Mouse (Mus musculus): Measurements from ENCODE around the gene Twnk. TPM values are rescaled to one million over a fixed set of nuclear protein-coding genes. Genes with fewer than 3 reads are reported as not detected.
"Not testable (repeated sequence)": the region's sequence is repeated elsewhere in the genome, so short reads cannot be mapped to it uniquely, and the experiment has no call there.

Gene Twnk
- total RNA-seq, 2 experiments from 2014 or later: 13.2 to 14.7 TPM

- intact Hi-C loops (cut with DNase I): loop anchor here (1.0 kb wide), 1 partner anchor 30 kb away; the partner anchor contains the start of gene Sfxn3
- DNase-seq (ENCODE audit: low spot score in 2 of 2): peak; percentile 73 to 82
Observed at GRCm38 (mm10) chr19:45017216-45017771, 11.8 kb downstream of the Twnk start.

- intact Hi-C loops (cut with DNase I): loop anchor here (1.0 kb wide), 1 partner anchor 29 kb away; the partner anchor contains the start of gene Sfxn3
- peak; percentile 75 to 90 for DNase-seq (ENCODE audit: low spot score in 2 of 2)
Observed at GRCm38 (mm10) chr19:45017909-45018308, 12.4 kb downstream of the Twnk start.

GRCm38 (mm10) chr19:45018351-45018831, 12.9 kb downstream of the Twnk start:
- no peak for DNase-seq (ENCODE audit: low spot score in 2 of 2)
- intact Hi-C loops (cut with DNase I): no loop called here

GRCm38 (mm10) chr19:45020348-45020747, 14.9 kb downstream of the Twnk start:
- intact Hi-C loops (cut with DNase I): no loop called here
- no peak for DNase-seq (ENCODE audit: low spot score in 2 of 2)

GRCm38 (mm10) chr19:45021362-45021761, 15.9 kb downstream of the Twnk start:
- no peak for DNase-seq (ENCODE audit: low spot score in 2 of 2)
- intact Hi-C loops (cut with DNase I): no loop called here

GRCm38 (mm10) chr19:45023993-45024392, 18.5 kb downstream of the Twnk start:
- intact Hi-C loops (cut with DNase I): no loop called here
- DNase-seq (ENCODE audit: low spot score in 2 of 2): no peak

GRCm38 (mm10) chr19:45024775-45025174, 19.3 kb downstream of the Twnk start:
- intact Hi-C loops (cut with DNase I): no loop called here
- DNase-seq (ENCODE audit: low spot score in 2 of 2): no peak

GRCm38 (mm10) chr19:45025937-45026568, 20.6 kb downstream of the Twnk start:
- intact Hi-C loops (cut with DNase I): no loop called here

GRCm38 (mm10) chr19:45026958-45027670, 21.7 kb downstream of the Twnk start:
- no peak for DNase-seq (ENCODE audit: low spot score in 2 of 2)
- intact Hi-C loops (cut with DNase I): no loop called here

More at GRCm38 (mm10) chr19:45025937-45026568, 20.6 kb downstream of the Twnk start:
- DNase-seq (ENCODE audit: low spot score in 2 of 2): no peak

- intact Hi-C loops (cut with DNase I): no loop called here
- DNase-seq (ENCODE audit: low spot score in 2 of 2): no peak
Observed at GRCm38 (mm10) chr19:45027848-45028247, 22.4 kb downstream of the Twnk start.

GRCm38 (mm10) chr19:45028746-45029145, 23.3 kb downstream of the Twnk start:
- no peak for DNase-seq (ENCODE audit: low spot score in 2 of 2)
- intact Hi-C loops (cut with DNase I): no loop called here

GRCm38 (mm10) chr19:45029571-45029970, 24.1 kb downstream of the Twnk start:
- intact Hi-C loops (cut with DNase I): no loop called here
- DNase-seq (ENCODE audit: low spot score in 2 of 2): no peak

GRCm38 (mm10) chr19:45030111-45030510, 24.6 kb downstream of the Twnk start:
- intact Hi-C loops (cut with DNase I): loop anchor here (2.0 to 5.0 kb wide), 2 partner anchors 17 to 43 kb away; partner anchors contain the start of gene Sema4g

GRCm38 (mm10) chr19:45030746-45031693, 25.6 kb downstream of the Twnk start:
- peak; percentile 88 to 90 for DNase-seq (ENCODE audit: low spot score in 2 of 2)
- intact Hi-C loops (cut with DNase I): loop anchor here (2.0 to 5.0 kb wide), 2 partner anchors 18 to 44 kb away; partner anchors contain the start of gene Sema4g

More at GRCm38 (mm10) chr19:45030111-45030510, 24.6 kb downstream of the Twnk start:
- no peak for DNase-seq (ENCODE audit: low spot score in 2 of 2)

GRCm38 (mm10) chr19:45031780-45032179, 26.3 kb downstream of the Twnk start:
- DNase-seq (ENCODE audit: low spot score in 2 of 2): peak; percentile 81 to 86
- intact Hi-C loops (cut with DNase I): loop anchor here (2.0 to 5.0 kb wide), 2 partner anchors 19 to 44 kb away; partner anchors contain the start of gene Sema4g

GRCm38 (mm10) chr19:45032570-45033332, 27.3 kb downstream of the Twnk start:
- DNase-seq (ENCODE audit: low spot score in 2 of 2): no peak
- intact Hi-C loops (cut with DNase I): loop anchor here (5.0 kb wide), 1 partner anchor 45 kb away; the partner anchor contains the start of gene Sema4g

- no peak for DNase-seq (ENCODE audit: low spot score in 2 of 2)
- intact Hi-C loops (cut with DNase I): no loop called here
Observed at GRCm38 (mm10) chr19:45036867-45037266, 31.4 kb downstream of the Twnk start.

- intact Hi-C loops (cut with DNase I); DNase-seq (ENCODE audit: low spot score in 2 of 2): not testable (repeated sequence)
Observed at GRCm38 (mm10) chr19:45038198-45038597, 32.7 kb downstream of the Twnk start.
